Mouse (Mus musculus) Patski (cell line): ENCODE data around the gene Il4i1. TPM values are rescaled to one million over a fixed set of nuclear protein-coding genes. Genes with fewer than 3 reads are reported as not detected.

ENCODE experiments used
- ATAC-seq: fragments of 100-300 bp; one replicate; pipeline ENCODE4 v1.8.0; 2021
- CTCF ChIA-PET: fragments of 350-600 bp; sonication (Branson Sonifier 250); formaldehyde crosslinking; loops from one replicate; lab custom pipeline; 2022; ENCODE audit warnings: inconsistent platforms; lab: Charles Lee
- POLR2A ChIA-PET: fragments of 350-600 bp; sonication (Branson Sonifier 250); formaldehyde crosslinking; loops from one replicate; lab custom pipeline; 2022; ENCODE audit warnings: antibody characterized with exemption, inconsistent platforms; lab: Charles Lee
- DNase-seq: peaks from one replicate; pipeline ENCODE4 v3.0.0-alpha.2; 2011; ENCODE audit warnings: low read depth, low spot score
- H3K27me3 ChIP-seq: fragments of 371-371 bp; one replicate; pipeline ENCODE4 v1.5.1; 2021
- CTCF ChIP-seq: fragments of 100-300 bp; IDR thresholded peaks from one replicate; pipeline ENCODE4 v1.5.1; 2021
- in situ Hi-C: fragments of 300-500 bp; cut with MboI; formaldehyde crosslinking; loops from 3 replicates; pipeline ENCODE4 v1.11.1; 2018; ENCODE audit warnings: low pct_unique_long_range_greater_than_20kb, mixed read lengths
- polyA plus RNA-seq: library from polyadenylated mRNA; unstranded; gene quantifications from one replicate; pipeline ENCODE4 v1.2.3, GENCODE M21; 2021

Il4i1 gene
- polyA plus RNA-seq, 1 experiment from 2014 or later = 2.2 TPM

DNA sequence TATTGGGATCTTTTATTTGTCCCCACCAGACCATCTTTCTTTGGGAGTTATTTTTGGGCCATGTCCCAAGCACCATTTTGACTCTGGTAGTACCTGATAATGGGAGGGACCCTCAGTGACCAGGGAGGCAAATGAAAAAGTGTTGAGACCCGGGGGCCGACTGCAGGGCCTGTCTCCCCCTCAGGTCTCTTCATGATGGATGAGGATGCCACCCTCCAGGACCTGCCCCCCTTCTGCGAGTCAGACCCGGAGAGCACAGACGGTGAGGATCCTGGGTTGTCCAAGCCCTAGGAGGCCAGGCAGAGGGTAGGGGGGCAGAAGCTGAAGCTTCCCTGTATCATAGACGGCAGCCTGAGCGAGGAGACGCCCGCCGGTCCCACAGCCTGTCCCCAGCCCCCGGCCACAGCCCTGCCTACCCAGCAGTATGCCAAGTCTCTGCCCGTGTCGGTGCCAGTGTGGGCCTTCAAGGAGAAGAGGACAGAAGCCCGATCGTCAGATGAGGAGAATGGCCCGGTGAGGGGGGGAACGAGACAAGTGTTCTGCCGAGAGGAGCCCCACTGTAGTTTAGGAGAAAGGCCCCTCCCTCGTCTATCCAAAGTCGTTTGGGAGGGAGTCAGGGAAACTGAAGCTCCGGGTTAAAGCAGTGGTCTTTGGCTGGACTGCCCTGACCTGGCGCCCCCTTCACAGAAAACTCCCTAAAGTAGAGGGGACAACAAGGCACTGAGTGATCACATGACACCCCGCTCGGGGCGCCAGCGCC is 37.6 kb downstream of the Il4i1 start:
- DNase-seq (no peak), ATAC-seq (no peak)
- H3K27me3 ChIP-seq = no peaks in the 10 kb centered on the region
- in situ Hi-C loops = loop anchor here (25.0 kb wide), 1 partner anchor 859 kb away; the partner anchor contains the start of genes Dbp, Fam83e, Rpl18 and Sphk2
- no peak for TF ChIP-seq CTCF
- ChIA-PET POLR2A (interaction anchor here (1.0 to 1.6 kb wide), 2 partner anchors 12 to 16 kb away, joined by 3 to 4 read pairs; partner anchors contain the start of gene Ptov1), CTCF (no interaction called here)

DNA sequence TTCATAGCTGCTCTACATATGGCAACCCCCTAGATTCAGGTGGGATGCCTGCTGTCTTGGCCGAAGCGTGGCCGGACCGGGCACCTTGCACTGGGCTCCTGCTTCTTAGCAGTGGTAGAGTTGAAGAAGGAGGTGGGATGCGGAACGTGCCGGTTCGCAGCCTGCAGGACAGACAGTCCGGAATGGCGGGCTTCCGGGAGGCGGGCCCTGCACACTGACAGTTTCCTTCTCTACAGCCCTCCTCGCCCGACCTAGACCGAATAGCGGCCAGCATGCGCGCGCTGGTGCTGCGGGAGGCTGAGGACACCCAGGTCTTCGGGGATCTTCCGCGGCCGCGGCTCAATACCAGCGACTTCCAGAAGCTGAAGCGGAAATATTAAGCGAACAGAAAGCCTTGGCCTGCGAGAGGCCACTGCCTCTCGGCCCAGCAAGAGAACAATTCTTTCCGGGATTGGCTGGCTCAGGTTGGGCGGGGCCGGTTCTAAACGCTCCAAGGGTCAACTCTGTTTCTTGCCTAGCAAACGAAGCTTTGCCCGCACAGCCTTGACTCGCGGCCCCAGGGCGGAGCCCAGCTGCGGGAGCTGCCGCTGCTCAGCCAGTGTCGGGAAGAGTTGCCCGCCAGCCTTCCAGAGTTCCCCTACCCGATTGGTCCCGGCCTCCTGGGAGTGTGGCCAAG is 38.3 kb downstream of the Il4i1 start:
- peak; percentile 76 for ATAC-seq

DNA sequence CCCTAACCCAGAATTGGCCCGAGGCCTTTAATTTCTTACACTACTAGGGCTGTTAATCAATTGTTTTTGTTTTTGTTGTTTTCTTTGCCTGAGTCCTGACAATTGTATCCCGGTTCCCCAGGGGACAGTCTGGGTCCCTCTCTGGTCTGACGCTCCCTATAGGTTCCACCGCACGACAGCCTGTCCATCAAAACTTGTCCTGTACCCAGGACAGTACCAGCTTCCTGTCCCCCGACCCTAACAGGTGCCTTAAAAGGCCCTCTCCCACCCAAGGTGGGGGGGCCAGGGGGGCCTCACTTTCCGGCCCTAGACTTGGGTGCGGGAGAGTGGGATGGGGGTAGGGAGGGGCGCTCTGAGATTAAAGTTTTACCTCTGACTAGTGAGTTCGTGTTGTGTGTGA is 38.8 kb downstream of the Il4i1 start:
- in situ Hi-C loops = loop anchor here (25.0 kb wide), 1 partner anchor 857 kb away; the partner anchor contains the start of genes Dbp, Fam83e, Rpl18 and Sphk2
- no peaks in the 10 kb centered on the region for H3K27me3 ChIP-seq
- ATAC-seq (no peak), DNase-seq (no peak)
- CTCF ChIA-PET = interaction anchor here (1.3 to 2.1 kb wide), 3 partner anchors 10 to 71 kb away, joined by 3 to 5 read pairs (median 4); no protein-coding TSS in a partner anchor
- POLR2A ChIA-PET = interaction anchor here (1.0 to 1.6 kb wide), 2 partner anchors 11 to 15 kb away, joined by 3 to 4 read pairs; partner anchors contain the start of gene Ptov1
- TF ChIP-seq CTCF = no peak

More for the DNA sequence above, 38.3 kb downstream of the Il4i1 start:
- no peak for TF ChIP-seq CTCF
- H3K27me3 ChIP-seq = no peaks in the 10 kb centered on the region
- DNase-seq = peak; percentile 44
- in situ Hi-C loops = loop anchor here (25.0 kb wide), 1 partner anchor 858 kb away; the partner anchor contains the start of genes Dbp, Fam83e, Rpl18 and Sphk2
- ChIA-PET CTCF (interaction anchor here (1.3 to 2.1 kb wide), 3 partner anchors 10 to 72 kb away, joined by 3 to 5 read pairs (median 4); no protein-coding TSS in a partner anchor), POLR2A (interaction anchor here (1.0 to 1.6 kb wide), 2 partner anchors 12 to 15 kb away, joined by 3 to 4 read pairs; partner anchors contain the start of gene Ptov1)

DNA sequence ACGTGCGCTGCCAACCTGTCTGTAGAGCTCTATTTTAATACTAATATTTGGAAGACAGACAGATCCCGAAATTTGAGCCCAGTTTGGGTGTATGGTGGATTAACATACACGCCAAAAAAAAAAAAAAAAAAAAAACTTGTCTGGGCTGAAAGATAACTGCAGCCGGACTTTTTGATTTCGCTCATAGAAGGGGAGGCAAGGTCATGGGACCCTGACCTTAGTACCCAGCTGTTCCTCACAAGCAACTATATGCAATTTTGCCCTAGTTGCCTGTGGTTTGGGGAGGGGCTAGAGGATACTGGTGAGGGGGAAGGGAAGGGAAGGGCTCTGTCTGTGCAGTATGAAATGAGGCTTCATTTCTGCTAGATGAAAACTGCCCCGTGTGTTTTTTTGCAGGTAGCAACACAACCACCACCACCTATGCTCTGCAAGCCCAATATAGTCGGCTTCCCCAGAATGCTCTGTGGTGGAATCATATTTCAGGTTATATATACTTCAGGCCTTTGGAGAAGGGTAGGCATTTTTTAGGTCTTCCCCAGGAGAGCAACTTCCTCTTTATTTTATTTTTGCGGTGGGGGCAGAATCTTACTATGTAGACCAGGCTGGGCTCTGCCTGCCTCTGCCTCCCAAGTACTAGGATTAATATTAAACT is 40.2 kb downstream of the Il4i1 start:
- H3K27me3 ChIP-seq = no peaks in the 10 kb centered on the region
- no peak for ATAC-seq
- ChIA-PET CTCF (interaction anchor here (1.6 to 2.1 kb wide), 2 partner anchors 8 to 10 kb away, joined by 4 to 5 read pairs; no protein-coding TSS in a partner anchor), POLR2A (interaction anchor here (0.6 to 2.6 kb wide), 4 partner anchors 9 to 293 kb away, joined by 3 to 9 read pairs (median 3); no protein-coding TSS in a partner anchor)
- no peak for TF ChIP-seq CTCF
- DNase-seq = no peak
- in situ Hi-C loops = loop anchor here (25.0 kb wide), 1 partner anchor 856 kb away; the partner anchor contains the start of genes Dbp, Fam83e, Rpl18 and Sphk2

DNA sequence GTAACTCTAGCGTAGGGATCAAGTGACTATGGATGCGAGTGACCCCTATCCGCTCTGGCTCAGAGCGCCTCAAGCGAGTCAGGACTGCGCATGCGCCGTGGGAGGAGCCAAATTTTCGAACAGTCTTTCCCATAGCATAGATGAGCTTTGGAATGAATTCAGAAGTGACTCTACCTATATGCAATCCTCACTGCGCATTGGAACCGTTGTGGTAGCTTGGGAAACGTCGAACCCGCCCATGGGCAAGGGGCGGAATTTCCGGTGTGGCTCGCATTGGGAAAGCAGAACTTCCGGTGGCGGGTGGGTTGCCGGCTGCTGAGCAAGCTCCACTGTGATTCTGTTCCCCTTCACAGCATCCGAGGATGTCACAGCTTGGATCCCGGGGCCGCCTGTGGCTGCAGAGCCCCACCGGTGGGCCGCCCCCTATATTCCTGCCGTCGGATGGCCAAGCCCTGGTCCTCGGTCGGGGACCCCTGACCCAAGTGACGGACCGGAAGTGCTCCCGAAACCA is 40.9 kb downstream of the Il4i1 start, which contains the start of gene Pnkp:
TSS of gene Pnkp (plus strand) at position 98 of the 511 bp plus-strand sequence.
- no peaks in the 10 kb centered on the region for H3K27me3 ChIP-seq
- TF ChIP-seq CTCF = no peak
- POLR2A ChIA-PET = interaction anchor here (0.6 to 2.6 kb wide), 2 partner anchors 11 to 293 kb away, joined by 3 to 9 read pairs; no protein-coding TSS in a partner anchor
- CTCF ChIA-PET = no interaction called here
- in situ Hi-C loops = loop anchor here (25.0 kb wide), 1 partner anchor 855 kb away; the partner anchor contains the start of genes Dbp, Fam83e, Rpl18 and Sphk2
- ATAC-seq = peak; percentile 3
- DNase-seq = peak; percentile 54

DNA sequence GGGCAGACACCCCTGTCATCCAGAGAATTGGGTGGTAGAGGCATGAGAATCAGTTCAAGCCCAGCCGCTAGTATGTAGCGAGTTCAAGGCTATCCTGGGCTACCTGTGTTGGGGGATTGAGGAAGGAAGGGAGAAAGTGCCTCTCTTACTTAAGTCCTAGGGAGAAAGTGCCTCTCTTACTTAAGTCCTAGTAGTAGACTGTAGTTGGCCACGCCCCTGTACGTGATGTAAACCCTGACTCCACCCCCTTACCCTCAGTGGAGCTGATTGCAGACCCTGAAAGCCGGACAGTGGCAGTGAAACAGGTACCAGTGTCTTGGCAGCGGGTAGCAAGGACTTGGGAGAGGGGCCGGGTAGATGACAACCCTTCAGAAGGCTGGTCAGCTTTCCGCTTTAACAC is 41.7 kb downstream of the Il4i1 start:
- no peak for ATAC-seq
- TF ChIP-seq CTCF = no peak
- ChIA-PET POLR2A (interaction anchor here (0.6 to 2.6 kb wide), 3 partner anchors 8 to 39 kb away, joined by 3 to 9 read pairs (median 3); no protein-coding TSS in a partner anchor), CTCF (interaction anchor here (0.8 kb wide), 1 partner anchor 12 kb away, joined by 3 read pairs; no protein-coding TSS in a partner anchor)
- in situ Hi-C loops = loop anchor here (25.0 kb wide), 1 partner anchor 854 kb away; the partner anchor contains the start of genes Dbp, Fam83e, Rpl18 and Sphk2
- no peaks in the 10 kb centered on the region for H3K27me3 ChIP-seq
- no peak for DNase-seq

DNA sequence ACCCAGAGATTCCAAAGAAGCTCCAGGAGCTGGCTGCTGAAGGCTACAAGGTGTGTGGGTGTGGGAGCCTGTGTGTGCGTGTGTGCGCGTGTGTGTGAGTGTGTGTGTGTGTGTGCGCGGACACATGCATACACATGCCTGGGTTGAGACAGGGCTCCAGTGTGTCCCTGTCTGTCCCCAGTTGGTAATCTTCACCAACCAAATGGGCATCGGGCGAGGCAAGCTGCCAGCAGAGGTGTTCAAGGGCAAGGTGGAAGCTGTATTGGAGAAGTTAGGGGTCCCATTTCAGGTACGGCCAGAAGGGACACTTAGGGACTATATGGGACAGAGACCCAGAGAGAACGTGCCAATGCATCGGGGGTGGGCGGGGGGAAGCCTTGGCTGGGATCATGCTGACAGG is 43.7 kb downstream of the Il4i1 start:
- CTCF ChIA-PET = interaction anchor here (0.7 to 1.8 kb wide), 6 partner anchors 9 to 122 kb away, joined by 3 to 7 read pairs (median 3); partner anchors contain the start of gene Ptov1
- ATAC-seq (no peak), DNase-seq (no peak)
- in situ Hi-C loops = loop anchor here (25.0 kb wide), 1 partner anchor 852 kb away; the partner anchor contains the start of genes Dbp, Fam83e, Rpl18 and Sphk2
- POLR2A ChIA-PET = no interaction called here
- no peak for TF ChIP-seq CTCF
- no peaks in the 10 kb centered on the region for H3K27me3 ChIP-seq

DNA sequence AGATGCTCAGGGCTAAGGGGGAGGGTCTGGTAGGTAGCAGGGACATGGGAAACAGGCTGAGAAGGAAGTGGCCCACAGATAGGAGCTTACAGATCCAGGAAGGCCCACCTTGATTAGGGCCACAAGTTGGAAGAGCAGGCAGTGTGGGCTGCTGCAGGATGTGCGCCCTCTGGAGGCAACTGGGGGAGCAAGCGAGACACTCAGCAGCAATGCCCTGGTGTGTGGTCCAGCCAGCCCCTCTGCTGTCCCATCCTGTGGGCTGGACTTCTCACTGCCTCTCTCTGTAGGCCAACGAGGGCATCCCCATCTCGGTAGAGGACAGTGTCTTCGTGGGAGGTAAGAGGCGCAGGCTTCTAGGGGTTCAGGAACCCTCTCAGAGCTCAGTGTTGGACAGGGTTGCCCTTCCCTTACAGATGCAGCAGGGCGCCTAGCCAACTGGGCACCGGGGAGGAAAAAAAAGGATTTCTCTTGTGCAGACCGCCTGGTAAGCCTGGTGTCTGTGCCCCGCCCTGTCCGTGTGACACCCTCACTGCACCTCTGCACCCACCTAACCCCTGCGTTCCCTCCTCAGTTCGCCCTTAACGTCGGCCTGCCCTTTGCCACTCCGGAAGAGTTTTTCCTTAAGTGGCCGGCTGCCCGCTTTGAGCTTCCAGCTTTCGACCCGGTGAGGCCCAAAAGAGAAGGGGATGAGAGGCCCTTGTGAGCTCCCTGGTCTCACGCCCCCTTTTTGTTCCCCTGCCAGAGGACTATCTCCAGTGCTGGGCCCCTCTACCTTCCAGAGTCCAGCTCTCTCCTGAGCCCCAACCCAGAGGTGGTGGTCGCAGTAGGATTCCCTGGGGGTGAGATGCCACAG is 44.6 kb downstream of the Il4i1 start:
- in situ Hi-C loops = loop anchor here (25.0 kb wide), 1 partner anchor 851 kb away; the partner anchor contains the start of genes Dbp, Fam83e, Rpl18 and Sphk2
- no peak for TF ChIP-seq CTCF
- peak; percentile 37 for ATAC-seq
- no peaks in the 10 kb centered on the region for H3K27me3 ChIP-seq
- ChIA-PET POLR2A (interaction anchor here (1.0 kb wide), 1 partner anchor 36 kb away, joined by 3 read pairs; no protein-coding TSS in a partner anchor), CTCF (interaction anchor here (0.7 to 1.8 kb wide), 8 partner anchors 9 to 121 kb away, joined by 3 to 7 read pairs (median 4); partner anchors contain the start of gene Ptov1)
- DNase-seq = no peak
